Mouse (Mus musculus): Measurements from ENCODE around the gene Enthd1.

DNA sequence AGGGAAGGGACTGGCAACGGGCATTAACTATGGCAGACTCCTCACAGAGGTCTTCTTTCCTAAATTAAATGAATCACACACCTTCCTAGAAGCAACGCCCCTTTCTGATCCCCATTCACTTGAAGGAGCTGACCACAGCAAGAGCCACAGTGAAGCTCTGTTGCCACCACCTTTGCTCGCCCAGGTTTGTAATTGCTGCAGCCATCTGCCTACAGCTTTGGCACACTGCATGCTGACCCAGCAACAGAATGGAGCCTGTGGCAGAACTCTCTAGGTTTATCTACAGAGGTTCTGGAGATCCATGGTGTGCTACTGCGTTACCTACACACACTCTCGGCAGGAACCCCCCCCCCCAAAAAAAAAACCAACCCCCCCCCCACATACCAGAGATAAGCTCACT is 74.8 kb downstream of the Enthd1 start:
- TF ChIP-seq CTCF (IDR thresholded peaks at IDR 0.05; ENCODE audit: low read depth) (no peak), EP300 (IDR thresholded peaks at IDR 0.05; ENCODE audit: low read depth) (no peak)

All from liver, embryonic 14.5 days (tissue).